Mouse (Mus musculus): Measurements from ENCODE around the gene Ccl2.

GRCm38 (mm10) chr11:82010115-82010514, 25.3 kb upstream of the Ccl2 start:
- no peak for TF ChIP-seq CTCF (conservative IDR thresholded peaks at IDR 0.05 in 1 of 2, IDR thresholded peaks at IDR 0.05 in 1 of 2; ENCODE audit: low read depth in 2 of 2, low read length in 2 of 2)
- TF ChIP-seq UBTF (IDR thresholded peaks at IDR 0.05; ENCODE audit: low read depth, low read length), result no peak
- no peak for TF ChIP-seq MAZ (IDR thresholded peaks at IDR 0.05; ENCODE audit: low read depth, low read length)
- no peak for TF ChIP-seq MAFK (IDR thresholded peaks at IDR 0.05; ENCODE audit: insufficient replicate concordance, low read length)

Data from CH12.LX (cell line).